Comparison of ENCODE assay signal across 14 mouse cellular contexts in the genomic region with DNA sequence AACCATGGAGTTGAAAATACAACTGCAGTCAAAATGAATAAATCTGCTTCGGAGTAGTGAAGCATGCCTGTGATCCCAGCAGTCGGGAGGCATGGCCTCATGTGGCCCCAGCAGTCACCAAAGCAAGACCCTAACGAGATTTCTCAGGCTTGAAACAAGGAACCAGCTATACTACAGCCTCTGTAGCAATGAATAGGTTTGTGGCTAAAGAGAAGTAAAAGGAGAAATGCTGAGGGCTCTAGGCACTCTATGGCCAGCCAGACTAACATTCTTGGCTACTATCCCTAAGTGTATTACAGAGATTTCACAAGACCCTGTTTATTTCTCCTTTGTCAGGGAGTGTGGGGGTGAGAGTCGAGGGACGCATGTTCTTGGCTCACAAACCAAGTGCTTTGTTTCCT.
DNase-seq lines count a peak whose midpoint lies in the region; ATAC-seq and TF ChIP-seq lines count a peak whose summit lies in the region.
"Had no signal": no experiment of that assay in that cellular context is flagged by ENCODE, and none has a peak within 500 bp of the region (broad histone marks: within the 10 kb centered on the region; RNA-seq: fewer than 3 reads in every experiment).

No protein-coding gene starts in this region.

- H3K36me3 ChIP-seq in heart, embryonic 11.5 days (ENCODE audit: control insufficient read depth, insufficient read depth, low read length) = no peaks in the 10 kb centered on the region
- H3K36me3 ChIP-seq in kidney, adult 2 months (ENCODE audit: control insufficient read depth, insufficient read depth, low read length) = no peaks in the 10 kb centered on the region
- H3K36me3 ChIP-seq in lung, postnatal 0 days (ENCODE audit: insufficient read depth, low read length) = no peaks in the 10 kb centered on the region
- no peaks in the 10 kb centered on the region for H3K36me3 ChIP-seq in liver, postnatal 0 days (replicated peaks; ENCODE audit: insufficient read depth, low read length)
- H3K36me3 ChIP-seq: heart, embryonic 10.5 days; limb, embryonic 15.5 days; midbrain, embryonic 12.5 days had no signal

- H3K27me3 ChIP-seq in heart, embryonic 11.5 days (ENCODE audit: control insufficient read depth, insufficient read depth, low read length) = no peaks in the 10 kb centered on the region
- H3K27me3 ChIP-seq in kidney, adult 2 months (replicated peaks; ENCODE audit: control insufficient read depth, insufficient read depth, low read length) = no peaks in the 10 kb centered on the region
- H3K27me3 ChIP-seq in lung, postnatal 0 days (replicated peaks; ENCODE audit: insufficient read depth, low read length) = no peaks in the 10 kb centered on the region
- H3K27me3 ChIP-seq in liver, postnatal 0 days (ENCODE audit: insufficient read depth, low read length) = no peaks in the 10 kb centered on the region
- H3K27me3 ChIP-seq: limb, embryonic 15.5 days had no signal

- H3K4me2 ChIP-seq in heart, embryonic 11.5 days = no peak overlapping the region
- H3K4me2 ChIP-seq in lung, postnatal 0 days (replicated peaks; ENCODE audit: low read depth, low read length) = no peak overlapping the region
- H3K4me2 ChIP-seq in liver, postnatal 0 days (ENCODE audit: low read depth, low read length) = no peak overlapping the region
- H3K4me2 ChIP-seq: limb, embryonic 15.5 days; midbrain, embryonic 12.5 days had no signal

- WGBS in heart, embryonic 11.5 days (ENCODE audit: insufficient replicate concordance) = 59% methylated on average over 5 of the region's 5 CpGs
- WGBS in kidney, adult 2 months = 25% methylated on average over 5 of the region's 5 CpGs
- 33% methylated on average over 5 of the region's 5 CpGs for WGBS in lung, postnatal 0 days
- 52% methylated on average over 5 of the region's 5 CpGs for WGBS in liver, postnatal 0 days (ENCODE audit: insufficient replicate concordance)

- ATAC-seq in heart, embryonic 11.5 days (replicated peaks; ENCODE audit: insufficient number of reproducible peaks, low FRiP score, low TSS enrichment) = no peak
- peak; percentile 93 for ATAC-seq in lung, postnatal 0 days
- ATAC-seq in liver, postnatal 0 days = no peak

- TF ChIP-seq EP300 in lung, postnatal 0 days (IDR thresholded peaks at IDR 0.05) = peak; percentile 56; the same call in 1 of the 2 replicates
- no peak for TF ChIP-seq EP300 in liver, postnatal 0 days (IDR thresholded peaks at IDR 0.05; ENCODE audit: low read depth)

- DNase-seq in heart, adult 11 months = peak; percentile 61
- DNase-seq in NIH3T3 (ENCODE audit: low read depth) = peak; percentile 82
- peak; percentile 28 for DNase-seq in kidney, adult 2 months
- DNase-seq in lung, postnatal 0 days (ENCODE audit: low spot score) = peak; percentile 91
- no peak for DNase-seq in cerebellum, adult 9-11 months
- DNase-seq in testis, postnatal 14 days (ENCODE audit: low spot score) = no peak
- DNase-seq in liver, postnatal 0 days = no peak
- DNase-seq: B cell, adult 2 months; cerebellum, adult 2 months; thymus, adult 2 months had no signal

- no peak for TF ChIP-seq POLR2A in kidney, adult 2 months (IDR thresholded peaks at IDR 0.05; ENCODE audit: low read depth, low read length)

- no peaks in the 10 kb centered on the region for H3K9me3 ChIP-seq in heart, embryonic 11.5 days (replicated peaks; ENCODE audit: control insufficient read depth, low read length)
- no peaks in the 10 kb centered on the region for H3K9me3 ChIP-seq in lung, postnatal 0 days (ENCODE audit: low read length)
- H3K9me3 ChIP-seq in liver, postnatal 0 days (ENCODE audit: low read length) = no peaks in the 10 kb centered on the region
- H3K9me3 ChIP-seq: heart, embryonic 10.5 days; limb, embryonic 15.5 days; midbrain, embryonic 12.5 days had no signal

- no peak overlapping the region for H3K27ac ChIP-seq in heart, embryonic 11.5 days (ENCODE audit: low read depth, low read length)
- H3K27ac ChIP-seq in kidney, adult 2 months (ENCODE audit: insufficient read depth, low read depth, low read length) = no peak overlapping the region
- no peak overlapping the region; the same call in 1 of the 2 replicates for H3K27ac ChIP-seq in lung, postnatal 0 days (ENCODE audit: low read length)
- no peak overlapping the region for H3K27ac ChIP-seq in liver, postnatal 0 days (ENCODE audit: low read depth)
- H3K27ac ChIP-seq: heart, embryonic 10.5 days; limb, embryonic 15.5 days; midbrain, embryonic 12.5 days had no signal

- no peak overlapping the region for H3K9ac ChIP-seq in heart, embryonic 11.5 days (ENCODE audit: low read depth, low read length)
- no peak overlapping the region for H3K9ac ChIP-seq in lung, postnatal 0 days (replicated peaks; ENCODE audit: low read depth)
- no peak overlapping the region for H3K9ac ChIP-seq in liver, postnatal 0 days (replicated peaks)
- H3K9ac ChIP-seq: limb, embryonic 15.5 days; midbrain, embryonic 12.5 days had no signal

- no peak overlapping the region for H3K4me3 ChIP-seq in heart, embryonic 11.5 days (ENCODE audit: low read depth, low read length)
- no peak overlapping the region for H3K4me3 ChIP-seq in kidney, adult 2 months (ENCODE audit: insufficient read depth, low read depth, low read length)
- H3K4me3 ChIP-seq in lung, postnatal 0 days (ENCODE audit: low read depth, low read length) = no peak overlapping the region
- H3K4me3 ChIP-seq in liver, postnatal 0 days (ENCODE audit: low read depth, low read length) = no peak overlapping the region
- H3K4me3 ChIP-seq: heart, embryonic 10.5 days; limb, embryonic 15.5 days; midbrain, embryonic 12.5 days had no signal

- no peaks in the 10 kb centered on the region for H3K4me1 ChIP-seq in heart, embryonic 11.5 days (ENCODE audit: control insufficient read depth, insufficient read depth, low read length)
- H3K4me1 ChIP-seq in kidney, adult 2 months (ENCODE audit: control insufficient read depth, insufficient read depth, low read length) = peaks cover 6% of the 10 kb centered on the region; the same call in 1 of the 2 replicates
- H3K4me1 ChIP-seq in lung, postnatal 0 days (ENCODE audit: insufficient read depth, low read depth, low read length) = no peaks in the 10 kb centered on the region
- no peaks in the 10 kb centered on the region for H3K4me1 ChIP-seq in liver, postnatal 0 days (ENCODE audit: insufficient read depth)
- H3K4me1 ChIP-seq: heart, embryonic 10.5 days had no signal

- no peak for TF ChIP-seq CTCF in kidney, adult 2 months (conservative IDR thresholded peaks at IDR 0.05; ENCODE audit: insufficient read depth, insufficient read length, low read depth, low read length)
- no peak for TF ChIP-seq CTCF in lung, postnatal 0 days (IDR thresholded peaks at IDR 0.05)
- no peak for TF ChIP-seq CTCF in liver, postnatal 0 days (IDR thresholded peaks at IDR 0.05; ENCODE audit: low read depth)

Comparison
In these comparisons a context has a peak if more than half of its experiments do, and no peak if none do; other contexts are left out.
1. DNase-seq: peak in heart, adult 11 months (single experiment), NIH3T3 (single experiment), kidney, adult 2 months (single experiment) and lung, postnatal 0 days (single experiment); none in cerebellum, adult 9-11 months (single experiment), testis, postnatal 14 days (single experiment) and liver, postnatal 0 days (single experiment).